Mouse (Mus musculus) midbrain, embryonic 14.5 days (tissue): ENCODE measurements around the gene Rabep2. TPM values are rescaled to one million over a fixed set of nuclear protein-coding genes. Genes with fewer than 3 reads are reported as not detected.

Experiments
- ATAC-seq: fragments of 200-750 bp; cut with Nextera tagmentation; 2 replicates; pipeline ENCODE4 v1.8.0; 2017; ENCODE audit warnings: moderate number of reproducible peaks, moderate library complexity; ENCODE audit not compliant: low FRiP score, low TSS enrichment
- DNase-seq: peaks from one replicate; pipeline ENCODE4 v3.0.0-alpha.2; 2015
- H3K27ac ChIP-seq: fragments of 300-500 bp; sonication (generic); replicated peaks from 2 replicates; pipeline ENCODE4 v1.5.1; 2014; ENCODE audit warnings: mild to moderate bottlenecking, low read depth, low read length, moderate library complexity
- H3K27me3 ChIP-seq: fragments of 300-500 bp; sonication (generic); 2 replicates; pipeline ENCODE4 v1.6.1; 2014; ENCODE audit warnings: low read length, control low read depth, mixed read lengths; ENCODE audit not compliant: control insufficient read depth, insufficient read depth
- H3K36me3 ChIP-seq: fragments of 300-500 bp; sonication (generic); 2 replicates; pipeline ENCODE4 v1.6.1; 2014; ENCODE audit warnings: low read length, control low read depth; ENCODE audit not compliant: control insufficient read depth, insufficient read depth
- H3K4me1 ChIP-seq: fragments of 300-500 bp; sonication (generic); 2 replicates; pipeline ENCODE4 v1.6.1; 2014; ENCODE audit warnings: mild to moderate bottlenecking, antibody characterized with exemption, low read length, control low read depth; ENCODE audit not compliant: control insufficient read depth, insufficient read depth
- H3K4me2 ChIP-seq: fragments of 300-500 bp; sonication (generic); 2 replicates; pipeline ENCODE4 v1.6.1; 2014; ENCODE audit warnings: mild to moderate bottlenecking, low read length, moderate library complexity
- H3K4me3 ChIP-seq: fragments of 300-500 bp; sonication (generic); replicated peaks from 2 replicates; pipeline ENCODE4 v1.5.1; 2014; ENCODE audit warnings: low read depth, low read length
- H3K9ac ChIP-seq: fragments of 300-500 bp; sonication (generic); replicated peaks from 2 replicates; pipeline ENCODE4 v1.6.1; 2014; ENCODE audit warnings: mild to moderate bottlenecking, low read length, moderate library complexity
- H3K9me3 ChIP-seq: fragments of 300-500 bp; sonication (generic); 2 replicates; pipeline ENCODE4 v1.6.1; 2016; ENCODE audit warnings: low read length, control low read depth, mixed read lengths; ENCODE audit not compliant: control insufficient read depth
- WGBS: fragments of 180-500 bp; shearing (Covaris S2); extraction: QIAGEN DNeasy Blood & Tissue Kit; methylation state at CpG from one replicate; pipeline ENCODE4 v1.1.7; 2014; 5-methylcytosine and 5-hydroxymethylcytosine counted together
- polyA plus RNA-seq: library from polyadenylated mRNA; unstranded; fragments of >200 nt; fragmentation: Nextera tagmentation; extraction: Ambion mirVana; gene quantifications from 2 replicates; pipeline ENCODE4 v1.2.1, GENCODE M21; 2014

The Rabep2 gene
- polyA plus RNA-seq, 1 experiment from 2014 or later = 22.1 TPM

DNA sequence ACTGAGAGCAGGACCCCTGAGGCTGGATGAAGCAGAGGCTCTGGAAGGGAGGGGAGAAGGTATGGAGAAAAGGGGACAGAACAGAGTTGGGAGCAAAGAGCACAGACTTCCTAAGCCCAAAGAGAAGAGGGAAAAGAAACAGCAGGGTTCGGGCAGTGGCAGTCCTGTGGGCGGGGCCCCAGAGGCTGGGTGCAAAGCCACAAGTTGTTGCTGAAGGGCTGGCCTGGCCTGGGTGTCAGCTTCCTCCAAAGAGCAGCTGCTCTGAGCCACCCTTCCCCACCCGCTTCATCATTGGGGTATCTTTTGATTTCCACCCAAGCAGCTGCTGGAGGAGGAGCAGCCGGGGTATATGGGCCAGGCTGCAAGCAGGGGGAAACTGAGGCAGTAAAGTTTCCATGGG lies 35.6 kb downstream of the Rabep2 start:
- WGBS = 70% methylated on average over 4 of the region's 4 CpGs
- no peaks in the 10 kb centered on the region for H3K4me1 ChIP-seq
- no peak for DNase-seq
- no peak overlapping the region for H3K9ac ChIP-seq
- ATAC-seq = no peak
- H3K4me3 ChIP-seq = no peak overlapping the region
- peaks cover 31% of the 10 kb centered on the region for H3K36me3 ChIP-seq
- H3K4me2 ChIP-seq = no peak overlapping the region
- H3K27me3 ChIP-seq = no peaks in the 10 kb centered on the region
- H3K9me3 ChIP-seq = no peaks in the 10 kb centered on the region
- H3K27ac ChIP-seq = no peak overlapping the region

GRCm38 (mm10) chr7:126464836-126465235 lies 36.3 kb downstream of the Rabep2 start:
- no peak for DNase-seq
- WGBS = 46% methylated on average over 5 of the region's 5 CpGs
- no peak overlapping the region for H3K27ac ChIP-seq
- H3K27me3 ChIP-seq = no peaks in the 10 kb centered on the region
- H3K4me2 ChIP-seq = no peak overlapping the region
- no peaks in the 10 kb centered on the region for H3K4me1 ChIP-seq
- no peaks in the 10 kb centered on the region for H3K9me3 ChIP-seq
- H3K36me3 ChIP-seq = peaks cover 38% of the 10 kb centered on the region
- ATAC-seq = no peak
- H3K4me3 ChIP-seq = no peak overlapping the region
- H3K9ac ChIP-seq = no peak overlapping the region

GRCm38 (mm10) chr7:126465246-126466030 lies 36.9 kb downstream of the Rabep2 start:
- Histone ChIP-seq H3K27ac (no peak overlapping the region), H3K36me3 (peaks cover 44% of the 10 kb centered on the region), H3K4me2 (no peak overlapping the region), H3K27me3 (no peaks in the 10 kb centered on the region), H3K9me3 (no peaks in the 10 kb centered on the region), H3K4me3 (no peak overlapping the region), H3K4me1 (no peaks in the 10 kb centered on the region), H3K9ac (no peak overlapping the region)
- ATAC-seq = no peak
- 61% methylated on average over 7 of the region's 7 CpGs for WGBS
- no peak for DNase-seq

DNA sequence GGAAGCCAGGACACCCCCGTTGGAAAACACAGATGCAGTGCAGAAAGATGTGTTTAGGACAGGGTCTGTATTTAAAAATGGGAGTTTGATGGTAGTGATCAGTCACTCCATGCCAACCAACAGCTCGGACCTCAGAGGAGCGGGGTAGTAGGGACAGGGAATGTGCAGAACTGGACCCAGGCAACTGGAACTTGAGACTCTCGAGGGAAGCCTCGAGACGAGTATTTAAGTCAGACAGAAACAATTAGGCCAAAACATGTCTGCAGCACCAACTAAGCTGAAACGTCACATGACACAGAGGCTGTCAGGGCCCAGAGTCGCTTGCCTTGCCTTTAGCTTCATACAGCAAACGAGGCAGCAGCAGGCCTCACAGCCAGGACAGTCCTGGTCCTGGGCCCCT lies 37.6 kb downstream of the Rabep2 start:
- Histone ChIP-seq H3K27me3 (no peaks in the 10 kb centered on the region), H3K4me2 (no peak overlapping the region), H3K9me3 (no peaks in the 10 kb centered on the region), H3K36me3 (peaks cover 50% of the 10 kb centered on the region), H3K27ac (no peak overlapping the region), H3K4me3 (no peak overlapping the region), H3K9ac (no peak overlapping the region), H3K4me1 (no peaks in the 10 kb centered on the region)
- WGBS = 80% methylated on average over 9 of the region's 9 CpGs
- DNase-seq = no peak
- no peak for ATAC-seq

- Histone ChIP-seq H3K4me2 (no peak overlapping the region), H3K9ac (no peak overlapping the region), H3K27ac (no peak overlapping the region), H3K9me3 (no peaks in the 10 kb centered on the region), H3K36me3 (peaks cover 56% of the 10 kb centered on the region), H3K27me3 (no peaks in the 10 kb centered on the region), H3K4me3 (no peak overlapping the region), H3K4me1 (no peaks in the 10 kb centered on the region)
- ATAC-seq (no peak), DNase-seq (no peak)
- WGBS = 93% methylated on average over 5 of the region's 5 CpGs
Observed at GRCm38 (mm10) chr7:126466707-126467106, 38.1 kb downstream of the Rabep2 start.

GRCm38 (mm10) chr7:126467271-126467670 lies 38.7 kb downstream of the Rabep2 start:
- H3K9ac ChIP-seq = no peak overlapping the region
- ATAC-seq = peak; percentile 46; the same call in 1 of the 2 replicates
- WGBS = 64% methylated on average over 5 of the region's 5 CpGs
- H3K9me3 ChIP-seq = no peaks in the 10 kb centered on the region
- H3K4me3 ChIP-seq = no peak overlapping the region
- no peak overlapping the region for H3K27ac ChIP-seq
- no peaks in the 10 kb centered on the region for H3K27me3 ChIP-seq
- H3K36me3 ChIP-seq = peaks cover 62% of the 10 kb centered on the region
- no peaks in the 10 kb centered on the region for H3K4me1 ChIP-seq
- H3K4me2 ChIP-seq = no peak overlapping the region
- peak; percentile 44 for DNase-seq

GRCm38 (mm10) chr7:126467834-126468627 lies 39.5 kb downstream of the Rabep2 start:
- H3K9me3 ChIP-seq = no peaks in the 10 kb centered on the region
- no peaks in the 10 kb centered on the region for H3K4me1 ChIP-seq
- H3K27me3 ChIP-seq = no peaks in the 10 kb centered on the region
- H3K27ac ChIP-seq = no peak overlapping the region
- WGBS = 91% methylated on average over 15 of the region's 18 CpGs
- ATAC-seq (no peak), DNase-seq (no peak)
- H3K9ac ChIP-seq = no peak overlapping the region
- H3K36me3 ChIP-seq = peaks cover 67% of the 10 kb centered on the region
- H3K4me3 ChIP-seq = no peak overlapping the region
- no peak overlapping the region for H3K4me2 ChIP-seq

- 90% methylated on average over 6 of the region's 6 CpGs for WGBS
- Histone ChIP-seq H3K27ac (no peak overlapping the region), H3K4me1 (peaks cover 10% of the 10 kb centered on the region), H3K27me3 (no peaks in the 10 kb centered on the region), H3K4me3 (no peak overlapping the region), H3K36me3 (peaks cover 67% of the 10 kb centered on the region), H3K4me2 (no peak overlapping the region), H3K9me3 (no peaks in the 10 kb centered on the region), H3K9ac (no peak overlapping the region)
- ATAC-seq (no peak), DNase-seq (no peak)
Observed at GRCm38 (mm10) chr7:126470077-126470476, 41.5 kb downstream of the Rabep2 start.
